Mouse (Mus musculus) olfactory bulb, adult 2 months (tissue): ENCODE measurements at regions not wholly inside any gene's neighbourhood (a gene's known extent, or its start where the extent isn't known, plus 50 kb on each side); places are given as distances from the start of the nearest gene placed in this dataset.

Source experiments
- H3K27ac ChIP-seq: fragments of 200-500 bp; 2 replicates; pipeline ENCODE4 v1.5.1; 2012; ENCODE audit warnings: low read depth, low read length; ENCODE audit not compliant: insufficient read depth
- H3K4me1 ChIP-seq: fragments of 200-500 bp; 2 replicates; pipeline ENCODE4 v1.6.1; 2012; ENCODE audit warnings: low read length; ENCODE audit not compliant: control insufficient read depth, insufficient read depth
- H3K4me3 ChIP-seq: fragments of 200-500 bp; 2 replicates; pipeline ENCODE4 v1.5.1; 2012; ENCODE audit warnings: mild to moderate bottlenecking, low read depth, low read length, moderate library complexity; ENCODE audit not compliant: insufficient read depth
- CTCF ChIP-seq: fragments of 200-500 bp; IDR thresholded peaks from 2 replicates; pipeline ENCODE4 v1.5.1; 2012; ENCODE audit warnings: low read depth, mild to moderate bottlenecking, low read length, moderate library complexity; ENCODE audit not compliant: insufficient read depth
- POLR2A ChIP-seq: fragments of 200-500 bp; IDR thresholded peaks from 2 replicates; pipeline ENCODE4 v1.6.1; 2012; ENCODE audit warnings: mild to moderate bottlenecking, low read depth, low read length, moderate library complexity; ENCODE audit not compliant: insufficient read depth
- WGBS: fragments of 180-500 bp; shearing (Covaris S2); methylation state at CpG from one replicate; pipeline ENCODE4 v1.1.7; 2018; 5-methylcytosine and 5-hydroxymethylcytosine counted together

- no peak overlapping the region for H3K27ac ChIP-seq
- no peak overlapping the region for H3K4me3 ChIP-seq
- 95% methylated on average over 5 of the region's 5 CpGs for WGBS
- no peaks in the 10 kb centered on the region for H3K4me1 ChIP-seq
- no peak for TF ChIP-seq CTCF
- TF ChIP-seq POLR2A, result no peak
Measured at GRCm38 (mm10) chr3:149045343-149045742, 55.0 kb upstream of the Adgrl2 start.

GRCm38 (mm10) chr3:149043901-149044300 is 53.5 kb upstream of the Adgrl2 start:
- 90% methylated on average over 4 of the region's 4 CpGs for WGBS
- Histone ChIP-seq H3K4me1 (no peaks in the 10 kb centered on the region), H3K27ac (no peak overlapping the region), H3K4me3 (no peak overlapping the region)
- TF ChIP-seq CTCF (no peak), POLR2A (no peak)

GRCm38 (mm10) chr3:149042527-149042926 is 52.2 kb upstream of the Adgrl2 start:
- Histone ChIP-seq H3K4me3 (no peak overlapping the region), H3K4me1 (no peaks in the 10 kb centered on the region), H3K27ac (no peak overlapping the region)
- TF ChIP-seq CTCF (no peak), POLR2A (no peak)
- WGBS, result 39% methylated on average over 9 of the region's 9 CpGs

GRCm38 (mm10) chr3:149041188-149041587 is 50.8 kb upstream of the Adgrl2 start:
- Histone ChIP-seq H3K4me3 (no peak overlapping the region), H3K4me1 (no peaks in the 10 kb centered on the region), H3K27ac (no peak overlapping the region)
- WGBS, result 91% methylated on average over 3 of the region's 3 CpGs
- TF ChIP-seq CTCF (no peak), POLR2A (no peak)
